Mouse (Mus musculus): ENCODE results near the gene Isg20l2. TPM values are rescaled to one million over a fixed set of nuclear protein-coding genes. Genes with fewer than 3 reads are reported as not detected.
A peak's percentile ranks its signal among the peaks of the same experiment; 100 is the strongest.

Gene Isg20l2
- polyA plus RNA-seq, 1 experiment from 2014 or later, result 40.8 TPM

- Histone ChIP-seq H3K4me2 (ENCODE audit: low read depth, low read length) (peak overlapping the region; percentile 48), H3K36me3 (ENCODE audit: control insufficient read depth, insufficient read depth, low read length) (no peaks in the 10 kb centered on the region), H3K27me3 (ENCODE audit: control insufficient read depth, insufficient read depth, low read length) (no peaks in the 10 kb centered on the region), H3K4me1 (ENCODE audit: control insufficient read depth, insufficient read depth, low read length) (peaks cover 57% of the 10 kb centered on the region), H3K9me3 (replicated peaks; ENCODE audit: control insufficient read depth, low read length) (no peaks in the 10 kb centered on the region), H3K27ac (ENCODE audit: low read length) (peak overlapping the region; percentile 96), H3K9ac (ENCODE audit: low read length) (peak overlapping the region; percentile 63), H3K4me3 (replicated peaks; ENCODE audit: low read length) (0 out of 2 replicates have a peak overlapping the region, but pooled peaks have one; percentile 11)
- WGBS, result 3% methylated on average over 13 of the region's 13 CpGs
- ATAC-seq (ENCODE audit: insufficient read depth, low FRiP score), result peak; percentile 69
These were observed 52.9 kb downstream of the Isg20l2 start for GRCm38 (mm10) chr3:87982836-87983601.

DNA sequence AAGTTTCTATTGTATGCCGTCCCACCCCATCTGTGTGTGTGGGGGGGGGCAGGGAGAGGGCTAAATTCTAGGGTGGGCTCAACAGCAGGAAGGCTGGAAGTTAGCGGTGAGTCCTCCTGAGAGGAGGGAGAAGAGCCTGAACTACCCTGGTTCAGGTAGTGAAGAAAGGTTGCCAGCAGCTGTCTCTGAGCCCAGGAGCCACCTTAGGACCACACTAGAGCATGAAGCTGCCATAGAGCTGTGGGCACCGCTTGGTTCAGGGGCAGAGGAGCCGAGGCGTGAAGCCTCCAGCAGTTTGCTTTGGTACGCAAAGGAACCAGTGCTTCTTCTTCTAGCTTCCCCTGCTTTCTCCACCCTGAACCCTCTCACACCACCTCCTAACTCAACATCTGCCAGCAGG is 53.5 kb downstream of the Isg20l2 start:
- Histone ChIP-seq H3K4me1 (ENCODE audit: control insufficient read depth, insufficient read depth, low read length) (peaks cover 59% of the 10 kb centered on the region), H3K9ac (ENCODE audit: low read length) (peak overlapping the region; percentile 63), H3K27ac (ENCODE audit: low read length) (peak overlapping the region; percentile 96), H3K9me3 (replicated peaks; ENCODE audit: control insufficient read depth, low read length) (no peaks in the 10 kb centered on the region), H3K4me3 (replicated peaks; ENCODE audit: low read length) (no peak overlapping the region), H3K27me3 (ENCODE audit: control insufficient read depth, insufficient read depth, low read length) (no peaks in the 10 kb centered on the region; the same call in 1 of the 2 replicates), H3K36me3 (ENCODE audit: control insufficient read depth, insufficient read depth, low read length) (no peaks in the 10 kb centered on the region), H3K4me2 (ENCODE audit: low read depth, low read length) (peak overlapping the region; percentile 48)
- WGBS, result 50% methylated on average over 6 of the region's 6 CpGs
- ATAC-seq (ENCODE audit: insufficient read depth, low FRiP score), result no peak

- peak overlapping the region; percentile 63; the same call in 1 of the 2 replicates for H3K9ac ChIP-seq (ENCODE audit: low read length)
- H3K9me3 ChIP-seq (replicated peaks; ENCODE audit: control insufficient read depth, low read length), result no peaks in the 10 kb centered on the region
- peak overlapping the region; percentile 96 for H3K27ac ChIP-seq (ENCODE audit: low read length)
- H3K4me3 ChIP-seq (replicated peaks; ENCODE audit: low read length), result no peak overlapping the region
- peaks cover 59% of the 10 kb centered on the region for H3K4me1 ChIP-seq (ENCODE audit: control insufficient read depth, insufficient read depth, low read length)
- H3K27me3 ChIP-seq (ENCODE audit: control insufficient read depth, insufficient read depth, low read length), result no peaks in the 10 kb centered on the region; the same call in 1 of the 2 replicates
- no peak overlapping the region; the same call in 1 of the 2 replicates for H3K4me2 ChIP-seq (ENCODE audit: low read depth, low read length)
- no peak for ATAC-seq (ENCODE audit: insufficient read depth, low FRiP score)
- H3K36me3 ChIP-seq (ENCODE audit: control insufficient read depth, insufficient read depth, low read length), result no peaks in the 10 kb centered on the region
- 50% methylated on average over 3 of the region's 3 CpGs for WGBS
These were observed 54.0 kb downstream of the Isg20l2 start for GRCm38 (mm10) chr3:87984094-87984493.

- 0 out of 2 replicates have a peak overlapping the region, but pooled peaks have one; percentile 0 for H3K4me2 ChIP-seq (ENCODE audit: low read depth, low read length)
- H3K27me3 ChIP-seq (ENCODE audit: control insufficient read depth, insufficient read depth, low read length), result peaks cover 6% of the 10 kb centered on the region
- 44% methylated on average over 12 of the region's 12 CpGs for WGBS
- ATAC-seq (ENCODE audit: insufficient read depth, low FRiP score), result no peak
- peak overlapping the region; percentile 29; the same call in 1 of the 2 replicates for H3K9ac ChIP-seq (ENCODE audit: low read length)
- no peaks in the 10 kb centered on the region for H3K9me3 ChIP-seq (replicated peaks; ENCODE audit: control insufficient read depth, low read length)
- peak overlapping the region; percentile 66 for H3K27ac ChIP-seq (ENCODE audit: low read length)
- H3K36me3 ChIP-seq (ENCODE audit: control insufficient read depth, insufficient read depth, low read length), result no peaks in the 10 kb centered on the region
- H3K4me3 ChIP-seq (replicated peaks; ENCODE audit: low read length), result no peak overlapping the region
- peaks cover 59% of the 10 kb centered on the region for H3K4me1 ChIP-seq (ENCODE audit: control insufficient read depth, insufficient read depth, low read length)
These were observed 55.6 kb downstream of the Isg20l2 start for GRCm38 (mm10) chr3:87985505-87986320.

- Histone ChIP-seq H3K27ac (ENCODE audit: low read length) (peak overlapping the region; percentile 54; the same call in 1 of the 2 replicates), H3K27me3 (ENCODE audit: control insufficient read depth, insufficient read depth, low read length) (peaks cover 6% of the 10 kb centered on the region), H3K9ac (ENCODE audit: low read length) (peak overlapping the region; percentile 63), H3K4me3 (replicated peaks; ENCODE audit: low read length) (peak overlapping the region; percentile 44), H3K36me3 (ENCODE audit: control insufficient read depth, insufficient read depth, low read length) (no peaks in the 10 kb centered on the region), H3K9me3 (replicated peaks; ENCODE audit: control insufficient read depth, low read length) (no peaks in the 10 kb centered on the region), H3K4me2 (ENCODE audit: low read depth, low read length) (peak overlapping the region; percentile 76), H3K4me1 (ENCODE audit: control insufficient read depth, insufficient read depth, low read length) (peaks cover 49% of the 10 kb centered on the region)
- 0% methylated on average over 17 of the region's 17 CpGs for WGBS
- ATAC-seq (ENCODE audit: insufficient read depth, low FRiP score), result peak; percentile 76
These were observed 56.8 kb downstream of the Isg20l2 start for GRCm38 (mm10) chr3:87986868-87987267.

DNA sequence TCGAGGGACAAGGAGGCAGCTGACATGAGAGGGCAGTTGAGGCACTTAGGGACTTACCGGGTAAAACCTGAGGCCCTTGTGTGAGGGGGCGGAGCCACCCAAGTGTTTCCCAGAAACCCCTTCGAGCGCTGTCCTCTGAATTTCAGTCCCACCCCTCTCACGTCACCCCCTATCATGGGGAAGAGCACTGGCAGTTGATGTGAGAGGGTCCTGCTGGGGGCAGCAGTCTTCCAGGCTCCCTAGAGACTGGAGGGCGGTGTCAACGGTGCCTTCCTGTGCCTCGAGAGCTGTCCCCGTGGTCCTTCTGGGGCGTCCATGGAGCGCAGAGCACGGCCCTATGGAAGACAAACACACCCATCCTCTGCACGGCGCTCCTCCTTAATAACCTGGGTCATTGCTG is 57.5 kb downstream of the Isg20l2 start:
- under 1% methylated on average over 15 of the region's 15 CpGs for WGBS
- peak overlapping the region; percentile 63 for H3K9ac ChIP-seq (ENCODE audit: low read length)
- 0 out of 2 replicates have a peak overlapping the region, but pooled peaks have one; percentile 47 for H3K27ac ChIP-seq (ENCODE audit: low read length)

DNA sequence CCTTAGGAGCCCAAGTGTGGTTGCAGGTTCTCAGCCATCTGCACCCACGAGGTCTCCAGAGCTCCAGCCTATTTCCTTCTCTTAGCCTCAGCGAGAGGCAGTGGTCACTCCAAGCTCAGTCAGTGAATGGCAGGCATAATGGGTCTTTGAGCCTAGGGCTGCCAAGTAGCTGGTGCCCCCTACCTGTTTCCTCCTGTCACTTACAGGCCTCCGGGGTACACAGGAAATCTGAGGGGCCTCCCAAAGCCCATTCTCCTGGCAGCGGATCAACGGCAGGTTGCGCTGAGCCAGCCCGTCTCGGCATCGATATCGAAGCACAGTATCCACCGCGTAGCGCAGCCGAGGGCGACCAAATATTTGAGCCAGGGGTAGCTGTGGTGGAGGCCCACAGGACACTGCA is 58.0 kb downstream of the Isg20l2 start:
- peak overlapping the region; percentile 63 for H3K9ac ChIP-seq (ENCODE audit: low read length)

More for the DNA sequence above, 57.5 kb downstream of the Isg20l2 start:
- no peaks in the 10 kb centered on the region for H3K9me3 ChIP-seq (replicated peaks; ENCODE audit: control insufficient read depth, low read length)
- peaks cover 6% of the 10 kb centered on the region for H3K27me3 ChIP-seq (ENCODE audit: control insufficient read depth, insufficient read depth, low read length)
- H3K4me2 ChIP-seq (ENCODE audit: low read depth, low read length), result peak overlapping the region; percentile 76
- H3K4me3 ChIP-seq (replicated peaks; ENCODE audit: low read length), result peak overlapping the region; percentile 44
- peak; percentile 26; the same call in 1 of the 2 replicates for ATAC-seq (ENCODE audit: insufficient read depth, low FRiP score)
- H3K4me1 ChIP-seq (ENCODE audit: control insufficient read depth, insufficient read depth, low read length), result peaks cover 42% of the 10 kb centered on the region
- H3K36me3 ChIP-seq (ENCODE audit: control insufficient read depth, insufficient read depth, low read length), result no peaks in the 10 kb centered on the region

DNA sequence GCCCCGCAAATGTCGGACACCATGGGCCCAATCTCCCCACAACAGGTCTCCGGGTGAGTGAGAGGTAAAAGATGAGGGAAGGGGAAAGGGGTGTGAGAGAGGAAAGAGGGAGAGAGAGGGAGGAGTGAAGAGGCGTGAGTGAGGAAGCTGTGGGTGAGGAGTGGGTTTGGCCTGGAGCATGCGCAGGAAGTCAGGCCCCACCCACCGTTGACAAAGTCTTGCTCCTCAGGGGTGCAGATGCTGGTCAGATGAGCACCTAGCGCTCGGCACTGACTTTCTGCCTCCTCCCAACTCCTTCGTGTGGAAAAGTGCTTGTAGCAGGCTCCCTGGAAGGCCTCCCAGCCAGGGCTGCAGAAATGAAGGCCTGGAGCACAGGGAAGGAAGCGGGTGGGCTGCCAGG is 59.8 kb downstream of the Isg20l2 start:
- no peak for ATAC-seq (ENCODE audit: insufficient read depth, low FRiP score)
- peaks cover 26% of the 10 kb centered on the region for H3K27me3 ChIP-seq (ENCODE audit: control insufficient read depth, insufficient read depth, low read length)
- H3K9me3 ChIP-seq (replicated peaks; ENCODE audit: control insufficient read depth, low read length), result no peaks in the 10 kb centered on the region
- 26% methylated on average over 10 of the region's 10 CpGs for WGBS
- no peak overlapping the region for H3K27ac ChIP-seq (ENCODE audit: low read length)
- no peaks in the 10 kb centered on the region for H3K36me3 ChIP-seq (ENCODE audit: control insufficient read depth, insufficient read depth, low read length)
- H3K9ac ChIP-seq (ENCODE audit: low read length), result no peak overlapping the region
- no peak overlapping the region for H3K4me3 ChIP-seq (replicated peaks; ENCODE audit: low read length)
- H3K4me2 ChIP-seq (ENCODE audit: low read depth, low read length), result no peak overlapping the region
- peaks cover 24% of the 10 kb centered on the region for H3K4me1 ChIP-seq (ENCODE audit: control insufficient read depth, insufficient read depth, low read length)

More for the DNA sequence above, 58.0 kb downstream of the Isg20l2 start:
- ATAC-seq (ENCODE audit: insufficient read depth, low FRiP score), result no peak
- 4% methylated on average over 15 of the region's 15 CpGs for WGBS
- peak overlapping the region; percentile 44 for H3K4me3 ChIP-seq (replicated peaks; ENCODE audit: low read length)
- H3K36me3 ChIP-seq (ENCODE audit: control insufficient read depth, insufficient read depth, low read length), result no peaks in the 10 kb centered on the region
- H3K4me1 ChIP-seq (ENCODE audit: control insufficient read depth, insufficient read depth, low read length), result peaks cover 37% of the 10 kb centered on the region
- no peaks in the 10 kb centered on the region for H3K9me3 ChIP-seq (replicated peaks; ENCODE audit: control insufficient read depth, low read length)
- H3K27ac ChIP-seq (ENCODE audit: low read length), result no peak overlapping the region
- peak overlapping the region; percentile 76 for H3K4me2 ChIP-seq (ENCODE audit: low read depth, low read length)
- H3K27me3 ChIP-seq (ENCODE audit: control insufficient read depth, insufficient read depth, low read length), result peaks cover 8% of the 10 kb centered on the region

Measured in stomach, embryonic 16.5 days (tissue).